Mouse (Mus musculus): ENCODE measurements at regions not wholly inside any gene's neighbourhood (a gene's known extent, or its start where the extent isn't known, plus 50 kb on each side); places are given as distances from the start of the nearest gene placed in this dataset.

GRCm38 (mm10) chr2:92782621-92783020 lies 132.3 kb upstream of the Syt13 start:
- Histone ChIP-seq H3K9ac (ENCODE audit: control insufficient read depth, low read depth, low read length, poor library complexity, severe bottlenecking) (no peak overlapping the region), H3K4me3 (ENCODE audit: control insufficient read depth in 1 of 2, insufficient read depth in 1 of 2, low read depth in 2 of 2, low read length in 2 of 2) (no peak overlapping the region), H3K4me1 (ENCODE audit: control insufficient read depth in 1 of 2, insufficient read depth in 2 of 2, low read length in 2 of 2) (no peaks in the 10 kb centered on the region), H3K27ac (ENCODE audit: control insufficient read depth, low read depth, low read length) (no peak overlapping the region), H3K36me3 (ENCODE audit: control insufficient read depth in 1 of 2, insufficient read depth in 2 of 2, low read length in 2 of 2) (no peaks in the 10 kb centered on the region), H3K79me2 (ENCODE audit: control insufficient read depth, insufficient read depth, low read length, poor library complexity) (no peaks in the 10 kb centered on the region), H3K27me3 (ENCODE audit: control insufficient read depth in 1 of 2, insufficient read depth in 2 of 2, low read length in 2 of 2) (peaks cover 7 to 37% of the 10 kb centered on the region in 2 experiments), H3K9me3 (replicated peaks; ENCODE audit: insufficient read depth, low read length) (no peaks in the 10 kb centered on the region)
- no peak for TF ChIP-seq USF2 (IDR thresholded peaks at IDR 0.05; ENCODE audit: borderline replicate concordance in 1 of 2, insufficient read depth in 1 of 2, low read depth in 1 of 2, low read length in 2 of 2)
- TF ChIP-seq MAZ (IDR thresholded peaks at IDR 0.05; ENCODE audit: low read depth, low read length): no peak
- TF ChIP-seq CTCF (IDR thresholded peaks at IDR 0.05 in 2 of 3, conservative IDR thresholded peaks at IDR 0.05 in 1 of 3; ENCODE audit: control insufficient read depth in 1 of 3, insufficient read depth in 1 of 3, low read depth in 2 of 3, low read length in 3 of 3, poor library complexity in 1 of 3, severe bottlenecking in 1 of 3): no peak
- no peak for TF ChIP-seq ETS1 (IDR thresholded peaks at IDR 0.05; ENCODE audit: low read depth, low read length)
- TF ChIP-seq TAL1 (IDR thresholded peaks at IDR 0.05; ENCODE audit: low read length): no peak
- no peak for TF ChIP-seq UBTF (IDR thresholded peaks at IDR 0.05; ENCODE audit: borderline replicate concordance, insufficient read depth, low read depth, low read length)
- TF ChIP-seq NELFE (IDR thresholded peaks at IDR 0.05; ENCODE audit: low read depth, low read length): no peak
- no peak for TF ChIP-seq SMC3 (IDR thresholded peaks at IDR 0.05; ENCODE audit: low read depth, low read length)
- TF ChIP-seq GATA1 (IDR thresholded peaks at IDR 0.05; ENCODE audit: low read depth, low read length): no peak
- TF ChIP-seq HCFC1 (IDR thresholded peaks at IDR 0.05; ENCODE audit: low read depth, low read length): no peak
- TF ChIP-seq CHD2 (IDR thresholded peaks at IDR 0.05; ENCODE audit: low read length): no peak
- TF ChIP-seq ZNF384 (IDR thresholded peaks at IDR 0.05; ENCODE audit: low read depth, low read length): no peak
- TF ChIP-seq ZMIZ1 (IDR thresholded peaks at IDR 0.05; ENCODE audit: low read depth, low read length): no peak
- TF ChIP-seq MAFK (IDR thresholded peaks at IDR 0.05; ENCODE audit: borderline replicate concordance, low read depth, low read length): no peak
- TF ChIP-seq TBP (IDR thresholded peaks at IDR 0.05; ENCODE audit: low read depth, low read length): no peak
- no peak for TF ChIP-seq ZC3H11A (IDR thresholded peaks at IDR 0.05; ENCODE audit: low read depth, low read length)
- TF ChIP-seq KAT2A (conservative IDR thresholded peaks at IDR 0.05; ENCODE audit: low read depth, low read length): no peak
- no peak for DNase-seq (ENCODE audit: low read depth, low spot score)

GRCm38 (mm10) chr2:92784916-92785315 lies 130.0 kb upstream of the Syt13 start:
- Histone ChIP-seq H3K27ac (ENCODE audit: control insufficient read depth, low read depth, low read length) (no peak overlapping the region), H3K36me3 (ENCODE audit: control insufficient read depth in 1 of 2, insufficient read depth in 2 of 2, low read length in 2 of 2) (no peaks in the 10 kb centered on the region), H3K27me3 (ENCODE audit: control insufficient read depth in 1 of 2, insufficient read depth in 2 of 2, low read length in 2 of 2) (peaks cover 12 to 32% of the 10 kb centered on the region in 2 experiments), H3K4me1 (ENCODE audit: control insufficient read depth in 1 of 2, insufficient read depth in 2 of 2, low read length in 2 of 2) (no peaks in the 10 kb centered on the region), H3K79me2 (ENCODE audit: control insufficient read depth, insufficient read depth, low read length, poor library complexity) (no peaks in the 10 kb centered on the region), H3K9me3 (replicated peaks; ENCODE audit: insufficient read depth, low read length) (no peaks in the 10 kb centered on the region), H3K9ac (ENCODE audit: control insufficient read depth, low read depth, low read length, poor library complexity, severe bottlenecking) (no peak overlapping the region), H3K4me3 (ENCODE audit: control insufficient read depth in 1 of 2, insufficient read depth in 1 of 2, low read depth in 2 of 2, low read length in 2 of 2) (no peak overlapping the region)
- DNase-seq (ENCODE audit: low read depth, low spot score): no peak
- no peak for TF ChIP-seq NELFE (IDR thresholded peaks at IDR 0.05; ENCODE audit: low read depth, low read length)
- TF ChIP-seq MYB (IDR thresholded peaks at IDR 0.05; ENCODE audit: low read depth, low read length): no peak
- TF ChIP-seq ZNF384 (IDR thresholded peaks at IDR 0.05; ENCODE audit: low read depth, low read length): no peak
- no peak for TF ChIP-seq EP300 (IDR thresholded peaks at IDR 0.05; ENCODE audit: low read depth in 1 of 2, low read length in 2 of 2)
- TF ChIP-seq ZKSCAN1 (IDR thresholded peaks at IDR 0.05; ENCODE audit: low read depth, low read length): no peak
- no peak for TF ChIP-seq MAZ (IDR thresholded peaks at IDR 0.05; ENCODE audit: low read depth, low read length)
- no peak for TF ChIP-seq HCFC1 (IDR thresholded peaks at IDR 0.05; ENCODE audit: low read depth, low read length)
- TF ChIP-seq SIN3A (IDR thresholded peaks at IDR 0.05; ENCODE audit: low read length): no peak
- no peak for TF ChIP-seq RCOR1 (IDR thresholded peaks at IDR 0.05; ENCODE audit: low read depth, low read length)
- TF ChIP-seq ZMIZ1 (IDR thresholded peaks at IDR 0.05; ENCODE audit: low read depth, low read length): no peak
- no peak for TF ChIP-seq KAT2A (conservative IDR thresholded peaks at IDR 0.05; ENCODE audit: low read depth, low read length)
